Mouse (Mus musculus): ENCODE measurements around the gene Wnt10b.
"Not testable (repeated sequence)": the region's sequence is repeated elsewhere in the genome, so short reads cannot be mapped to it uniquely, and the experiment has no call there.

The Wnt10b gene

GRCm38 (mm10) chr15:98777762-98778161 lies at the start of gene Wnt10b:
Gene Wnt10b, minus strand, starts transcription at chr15:98778150.
- DNase-seq (ENCODE audit: low spot score): no peak

- DNase-seq (ENCODE audit: low spot score): no peak
Observed at GRCm38 (mm10) chr15:98827611-98828011, 49.7 kb upstream of the Wnt10b start.

- DNase-seq (ENCODE audit: low spot score): peak; percentile 25
Observed at GRCm38 (mm10) chr15:98823434-98823833, 45.5 kb upstream of the Wnt10b start.

GRCm38 (mm10) chr15:98822147-98822546 lies 44.2 kb upstream of the Wnt10b start:
- no peak for DNase-seq (ENCODE audit: low spot score)

GRCm38 (mm10) chr15:98821403-98821802 lies 43.5 kb upstream of the Wnt10b start:
- no peak for DNase-seq (ENCODE audit: low spot score)

GRCm38 (mm10) chr15:98820937-98821336 lies 43.0 kb upstream of the Wnt10b start:
- no peak for DNase-seq (ENCODE audit: low spot score)

- no peak for DNase-seq (ENCODE audit: low spot score)
Observed at GRCm38 (mm10) chr15:98818171-98818570, 40.2 kb upstream of the Wnt10b start.

- no peak for DNase-seq (ENCODE audit: low spot score)
Observed at GRCm38 (mm10) chr15:98812741-98813424, 34.9 kb upstream of the Wnt10b start.

- not testable (repeated sequence) for DNase-seq (ENCODE audit: low spot score)
Observed at GRCm38 (mm10) chr15:98810212-98810611, 32.3 kb upstream of the Wnt10b start.

GRCm38 (mm10) chr15:98809390-98809789 lies 31.4 kb upstream of the Wnt10b start, which contains the start of gene Ddn:
Gene Ddn, minus strand, starts transcription at chr15:98809490.
- no peak for DNase-seq (ENCODE audit: low spot score)

- DNase-seq (ENCODE audit: low spot score): no peak
Observed at GRCm38 (mm10) chr15:98808651-98809134, 30.7 kb upstream of the Wnt10b start.

GRCm38 (mm10) chr15:98807895-98808650 lies 30.1 kb upstream of the Wnt10b start:
- DNase-seq (ENCODE audit: low spot score): no peak

GRCm38 (mm10) chr15:98806809-98807770 lies 29.1 kb upstream of the Wnt10b start:
- no peak for DNase-seq (ENCODE audit: low spot score)

GRCm38 (mm10) chr15:98806071-98806808 lies 28.3 kb upstream of the Wnt10b start:
- no peak for DNase-seq (ENCODE audit: low spot score)

GRCm38 (mm10) chr15:98805324-98806040 lies 27.5 kb upstream of the Wnt10b start:
- DNase-seq (ENCODE audit: low spot score): no peak

GRCm38 (mm10) chr15:98804054-98804453 lies 26.1 kb upstream of the Wnt10b start:
- DNase-seq (ENCODE audit: low spot score): peak; percentile 68

GRCm38 (mm10) chr15:98802926-98803325 lies 25.0 kb upstream of the Wnt10b start:
- DNase-seq (ENCODE audit: low spot score): no peak

GRCm38 (mm10) chr15:98799396-98799795 lies 21.4 kb upstream of the Wnt10b start:
- peak; percentile 88 for DNase-seq (ENCODE audit: low spot score)

- no peak for DNase-seq (ENCODE audit: low spot score)
Observed at GRCm38 (mm10) chr15:98798903-98799302, 21.0 kb upstream of the Wnt10b start.

GRCm38 (mm10) chr15:98797835-98798492 lies 20.0 kb upstream of the Wnt10b start:
- DNase-seq (ENCODE audit: low spot score): no peak
